Mouse (Mus musculus): ENCODE data around the gene Gm21969. TPM values are rescaled to one million over a fixed set of nuclear protein-coding genes. Genes with fewer than 3 reads are reported as not detected.

Gm21969 gene
- 0.07 TPM in 1 of 2 replicates, not detected in the other for polyA plus RNA-seq (2014; fragmentation: Nextera tagmentation; extraction: Ambion mirVana)

GRCm38 (mm10) chr4:139602357-139603244 lies at the start of gene Gm21969:
Gm21969 (plus strand) TSS chr4:139603186.
- H3K9ac ChIP-seq = no peak within 1 kb of the TSS
- no peak for ATAC-seq (ENCODE audit: low FRiP score)

GRCm38 (mm10) chr4:139555235-139555634 lies 47.8 kb upstream of the Gm21969 start:
- no peaks in the 10 kb centered on the region for H3K36me3 ChIP-seq (replicated peaks; ENCODE audit: control insufficient read depth, insufficient read depth)
- H3K4me2 ChIP-seq (replicated peaks) = no peak overlapping the region
- no peaks in the 10 kb centered on the region for H3K4me1 ChIP-seq (replicated peaks; ENCODE audit: control insufficient read depth, insufficient read depth, low read length)
- H3K27ac ChIP-seq = no peak overlapping the region
- no peak overlapping the region for H3K4me3 ChIP-seq (replicated peaks; ENCODE audit: low read length)
- no peaks in the 10 kb centered on the region for H3K9me3 ChIP-seq (ENCODE audit: control insufficient read depth, low read length)
- ATAC-seq (ENCODE audit: low FRiP score) (no peak), DNase-seq (ENCODE audit: low spot score) (no peak)
- no peak overlapping the region for H3K9ac ChIP-seq
- WGBS = 80% methylated on average over 11 of the region's 11 CpGs
- H3K27me3 ChIP-seq (ENCODE audit: control insufficient read depth, insufficient read depth, low read length) = no peaks in the 10 kb centered on the region

More at GRCm38 (mm10) chr4:139602357-139603244, at the start of gene Gm21969:
- Histone ChIP-seq H3K36me3 (replicated peaks; ENCODE audit: control insufficient read depth, insufficient read depth) (peaks cover 21% of the 10 kb centered on the region), H3K4me3 (replicated peaks; ENCODE audit: low read length) (no peak within 1 kb of the TSS), H3K4me1 (replicated peaks; ENCODE audit: control insufficient read depth, insufficient read depth, low read length) (peaks cover 31% of the 10 kb centered on the region), H3K4me2 (replicated peaks) (no peak within 1 kb of the TSS), H3K27ac (no peak within 1 kb of the TSS), H3K9me3 (ENCODE audit: control insufficient read depth, low read length) (no peaks in the 10 kb centered on the region), H3K27me3 (ENCODE audit: control insufficient read depth, insufficient read depth, low read length) (no peaks in the 10 kb centered on the region)
- 49% methylated on average over 14 of the region's 14 CpGs for WGBS
- DNase-seq (ENCODE audit: low spot score) = no peak

- Histone ChIP-seq H3K4me1 (replicated peaks; ENCODE audit: control insufficient read depth, insufficient read depth, low read length) (no peaks in the 10 kb centered on the region), H3K9me3 (ENCODE audit: control insufficient read depth, low read length) (no peaks in the 10 kb centered on the region), H3K4me3 (replicated peaks; ENCODE audit: low read length) (no peak overlapping the region), H3K9ac (no peak overlapping the region), H3K27me3 (ENCODE audit: control insufficient read depth, insufficient read depth, low read length) (no peaks in the 10 kb centered on the region), H3K4me2 (replicated peaks) (no peak overlapping the region), H3K27ac (no peak overlapping the region), H3K36me3 (replicated peaks; ENCODE audit: control insufficient read depth, insufficient read depth) (no peaks in the 10 kb centered on the region)
- no peak for ATAC-seq (ENCODE audit: low FRiP score)
- DNase-seq (ENCODE audit: low spot score) = no peak
- WGBS = 79% methylated on average over 19 of the region's 19 CpGs
These were observed 47.0 kb upstream of the Gm21969 start for GRCm38 (mm10) chr4:139555951-139556350.

- H3K36me3 ChIP-seq (replicated peaks; ENCODE audit: control insufficient read depth, insufficient read depth) = no peaks in the 10 kb centered on the region
- WGBS = 85% methylated on average over 15 of the region's 15 CpGs
- H3K4me1 ChIP-seq (replicated peaks; ENCODE audit: control insufficient read depth, insufficient read depth, low read length) = no peaks in the 10 kb centered on the region
- no peaks in the 10 kb centered on the region for H3K9me3 ChIP-seq (ENCODE audit: control insufficient read depth, low read length)
- H3K27ac ChIP-seq = no peak overlapping the region
- peaks cover 4% of the 10 kb centered on the region; the same call in 1 of the 2 replicates for H3K27me3 ChIP-seq (ENCODE audit: control insufficient read depth, insufficient read depth, low read length)
- H3K4me3 ChIP-seq (replicated peaks; ENCODE audit: low read length) = no peak overlapping the region
- no peak overlapping the region for H3K9ac ChIP-seq
- H3K4me2 ChIP-seq (replicated peaks) = no peak overlapping the region
- no peak for DNase-seq (ENCODE audit: low spot score)
- no peak for ATAC-seq (ENCODE audit: low FRiP score)
These were observed 34.6 kb upstream of the Gm21969 start for GRCm38 (mm10) chr4:139568361-139568760.

- Histone ChIP-seq H3K4me2 (replicated peaks) (no peak overlapping the region), H3K27ac (no peak overlapping the region), H3K4me1 (replicated peaks; ENCODE audit: control insufficient read depth, insufficient read depth, low read length) (0 out of 2 replicates have a peak, but pooled peaks cover 3% of the 10 kb centered on the region), H3K9ac (no peak overlapping the region), H3K36me3 (replicated peaks; ENCODE audit: control insufficient read depth, insufficient read depth) (no peaks in the 10 kb centered on the region), H3K4me3 (replicated peaks; ENCODE audit: low read length) (no peak overlapping the region), H3K27me3 (ENCODE audit: control insufficient read depth, insufficient read depth, low read length) (peaks cover 4% of the 10 kb centered on the region; the same call in 1 of the 2 replicates), H3K9me3 (ENCODE audit: control insufficient read depth, low read length) (no peaks in the 10 kb centered on the region)
- ATAC-seq (ENCODE audit: low FRiP score) (no peak), DNase-seq (ENCODE audit: low spot score) (no peak)
- WGBS = 83% methylated on average over 10 of the region's 10 CpGs
These were observed 32.2 kb upstream of the Gm21969 start for GRCm38 (mm10) chr4:139570756-139571155.

- DNase-seq (ENCODE audit: low spot score) (no peak), ATAC-seq (ENCODE audit: low FRiP score) (no peak)
- Histone ChIP-seq H3K4me3 (replicated peaks; ENCODE audit: low read length) (no peak overlapping the region), H3K27ac (no peak overlapping the region), H3K36me3 (replicated peaks; ENCODE audit: control insufficient read depth, insufficient read depth) (no peaks in the 10 kb centered on the region), H3K4me1 (replicated peaks; ENCODE audit: control insufficient read depth, insufficient read depth, low read length) (peaks cover 16% of the 10 kb centered on the region), H3K9me3 (ENCODE audit: control insufficient read depth, low read length) (no peaks in the 10 kb centered on the region), H3K9ac (no peak overlapping the region), H3K27me3 (ENCODE audit: control insufficient read depth, insufficient read depth, low read length) (peaks cover 4% of the 10 kb centered on the region; the same call in 1 of the 2 replicates), H3K4me2 (replicated peaks) (no peak overlapping the region)
- WGBS = 86% methylated on average over 12 of the region's 12 CpGs
These were observed 30.0 kb upstream of the Gm21969 start for GRCm38 (mm10) chr4:139572928-139573512.

- H3K4me1 ChIP-seq (replicated peaks; ENCODE audit: control insufficient read depth, insufficient read depth, low read length) = peaks cover 22% of the 10 kb centered on the region
- no peaks in the 10 kb centered on the region for H3K9me3 ChIP-seq (ENCODE audit: control insufficient read depth, low read length)
- peaks cover 4% of the 10 kb centered on the region; the same call in 1 of the 2 replicates for H3K27me3 ChIP-seq (ENCODE audit: control insufficient read depth, insufficient read depth, low read length)
- ATAC-seq (ENCODE audit: low FRiP score) (peak; percentile 97), DNase-seq (ENCODE audit: low spot score) (peak; percentile 92)
- peak overlapping the region; percentile 85 for H3K4me3 ChIP-seq (replicated peaks; ENCODE audit: low read length)
- no peaks in the 10 kb centered on the region for H3K36me3 ChIP-seq (replicated peaks; ENCODE audit: control insufficient read depth, insufficient read depth)
- H3K4me2 ChIP-seq (replicated peaks) = peak overlapping the region; percentile 74
- 0% methylated on average over 48 of the region's 52 CpGs for WGBS
- peak overlapping the region; percentile 83 for H3K9ac ChIP-seq
- peak overlapping the region; percentile 88 for H3K27ac ChIP-seq
These were observed 28.7 kb upstream of the Gm21969 start for GRCm38 (mm10) chr4:139574156-139574798.

- peak; percentile 41 for ATAC-seq (ENCODE audit: low FRiP score)
- Histone ChIP-seq H3K36me3 (replicated peaks; ENCODE audit: control insufficient read depth, insufficient read depth) (no peaks in the 10 kb centered on the region), H3K9ac (peak overlapping the region; percentile 83), H3K4me3 (replicated peaks; ENCODE audit: low read length) (peak overlapping the region; percentile 85), H3K4me2 (replicated peaks) (peak overlapping the region; percentile 74), H3K9me3 (ENCODE audit: control insufficient read depth, low read length) (no peaks in the 10 kb centered on the region), H3K27ac (peak overlapping the region; percentile 88), H3K27me3 (ENCODE audit: control insufficient read depth, insufficient read depth, low read length) (peaks cover 4% of the 10 kb centered on the region; the same call in 1 of the 2 replicates), H3K4me1 (replicated peaks; ENCODE audit: control insufficient read depth, insufficient read depth, low read length) (peaks cover 22% of the 10 kb centered on the region)
- under 1% methylated on average over 107 of the region's 111 CpGs for WGBS
- DNase-seq (ENCODE audit: low spot score) = no peak
These were observed 27.9 kb upstream of the Gm21969 start for GRCm38 (mm10) chr4:139574799-139575672.
